Mouse (Mus musculus) lung, embryonic 16.5 days (tissue): ENCODE data around the gene Mfap2. TPM values are rescaled to one million over a fixed set of nuclear protein-coding genes. Genes with fewer than 3 reads are reported as not detected.

Source experiments
- ATAC-seq: fragments of 200-750 bp; cut with Nextera tagmentation; 2 replicates; pipeline ENCODE4 v1.8.0; 2017; ENCODE audit warnings: low read depth, mild to moderate bottlenecking, moderate library complexity
- H3K27ac ChIP-seq: fragments of 300-500 bp; sonication (generic); 2 replicates; pipeline ENCODE4 v1.5.1; 2014; ENCODE audit warnings: mild to moderate bottlenecking, control low read depth, low read length
- H3K27me3 ChIP-seq: fragments of 300-500 bp; sonication (generic); 2 replicates; pipeline ENCODE4 v1.6.1; 2014; ENCODE audit warnings: low read depth, low read length, mixed read lengths; ENCODE audit not compliant: control insufficient read depth, insufficient read depth
- H3K36me3 ChIP-seq: fragments of 300-500 bp; sonication (generic); 2 replicates; pipeline ENCODE4 v1.6.1; 2014; ENCODE audit warnings: low read length; ENCODE audit not compliant: control insufficient read depth, insufficient read depth
- H3K4me1 ChIP-seq: fragments of 300-500 bp; sonication (generic); replicated peaks from 2 replicates; pipeline ENCODE4 v1.6.1; 2014; ENCODE audit warnings: low read length, mixed read lengths; ENCODE audit not compliant: control insufficient read depth, insufficient read depth
- H3K4me2 ChIP-seq: fragments of 300-500 bp; sonication (generic); 2 replicates; pipeline ENCODE4 v1.6.1; 2014; ENCODE audit warnings: low read depth, low read length, control low read depth
- H3K4me3 ChIP-seq: fragments of 300-500 bp; sonication (generic); 2 replicates; pipeline ENCODE4 v1.5.1; 2014; ENCODE audit warnings: mild to moderate bottlenecking, low read length, control low read depth
- H3K9ac ChIP-seq: fragments of 300-500 bp; sonication (generic); 2 replicates; pipeline ENCODE4 v1.6.1; 2014; ENCODE audit warnings: low read length, control low read depth
- H3K9me3 ChIP-seq: fragments of 300-500 bp; sonication (generic); 2 replicates; pipeline ENCODE4 v1.6.1; 2016; ENCODE audit warnings: low read length; ENCODE audit not compliant: control insufficient read depth
- whole genome bisulfite sequencing: fragments of 180-500 bp; shearing (Covaris S2); extraction: QIAGEN DNeasy Blood & Tissue Kit; methylation state at CpG from one replicate; pipeline ENCODE4 v1.1.7; 2014; 5-methylcytosine and 5-hydroxymethylcytosine counted together
- polyA plus RNA-seq: library from polyadenylated mRNA; unstranded; fragments of >200 nt; fragmentation: Nextera tagmentation; extraction: Ambion mirVana; gene quantifications from 2 replicates; pipeline ENCODE4 v1.2.1, GENCODE M21; 2015

Gene Mfap2
- polyA plus RNA-seq, 1 experiment from 2014 or later, result 511 TPM

DNA sequence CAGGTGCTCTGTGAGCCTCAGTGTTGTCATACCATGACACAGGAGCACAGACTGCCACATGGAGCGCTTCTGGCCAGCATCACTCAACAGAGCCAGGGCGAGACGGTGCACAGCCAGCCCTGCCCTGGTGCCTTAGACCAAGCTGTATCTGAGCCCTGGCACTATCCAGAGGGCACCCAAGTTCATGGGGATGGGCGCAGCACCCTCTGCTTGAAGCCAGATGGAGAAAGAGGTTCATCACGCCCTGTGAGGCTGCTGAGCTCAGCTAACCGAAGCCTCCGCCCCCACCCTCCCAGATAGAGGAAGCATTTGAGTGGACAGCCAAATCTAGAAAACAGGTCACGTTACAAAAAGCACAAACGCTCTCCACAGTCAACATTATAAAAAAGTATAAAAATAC lies 6.1 kb downstream of the Mfap2 start:
- H3K4me1 ChIP-seq, result peaks cover 31% of the 10 kb centered on the region
- H3K27ac ChIP-seq, result no peak overlapping the region
- H3K9me3 ChIP-seq, result no peaks in the 10 kb centered on the region
- no peak overlapping the region for H3K4me2 ChIP-seq
- no peaks in the 10 kb centered on the region for H3K27me3 ChIP-seq
- H3K9ac ChIP-seq, result no peak overlapping the region
- H3K36me3 ChIP-seq, result peaks cover 20% of the 10 kb centered on the region
- WGBS, result 66% methylated on average over 9 of the region's 9 CpGs
- ATAC-seq, result no peak
- no peak overlapping the region for H3K4me3 ChIP-seq

DNA sequence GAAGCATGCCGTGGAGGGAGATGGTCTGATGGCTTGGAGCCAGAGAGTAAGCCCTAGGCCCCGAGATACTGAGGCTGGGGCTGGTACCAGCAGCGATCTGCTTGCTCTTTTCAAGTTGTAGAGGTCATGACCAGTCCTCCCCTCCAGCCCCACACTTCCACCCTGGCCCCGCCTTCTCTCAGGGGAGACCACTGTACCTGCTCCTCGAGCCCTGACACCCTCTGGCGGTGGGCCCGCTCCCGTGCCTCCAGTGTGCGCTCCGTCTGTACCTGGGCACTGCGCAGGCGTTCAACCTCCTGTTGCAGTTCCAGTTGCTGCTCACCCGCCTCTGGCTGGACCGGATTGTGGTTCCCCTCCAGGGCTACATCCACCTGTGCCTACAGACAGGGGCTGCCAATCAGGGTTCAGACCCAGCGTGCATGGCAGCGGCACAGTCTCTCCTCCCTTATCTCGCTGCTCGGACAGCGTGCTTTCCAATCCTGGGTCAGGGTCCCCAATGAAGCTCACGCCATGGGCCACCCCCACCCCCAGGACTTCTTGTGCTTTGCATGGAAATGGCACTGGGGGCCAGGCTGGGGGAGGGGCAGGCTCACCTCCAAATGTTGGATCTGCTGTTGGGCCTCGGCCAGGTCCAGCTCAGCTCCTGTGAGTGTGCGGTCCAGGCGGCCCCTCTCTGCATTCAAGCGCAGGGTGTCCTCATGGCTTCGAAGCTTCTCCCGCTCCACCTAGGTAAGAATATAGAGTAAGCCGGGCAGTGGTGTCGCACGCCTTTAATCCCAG lies 7.6 kb downstream of the Mfap2 start:
- no peak overlapping the region for H3K9ac ChIP-seq
- H3K9me3 ChIP-seq, result no peaks in the 10 kb centered on the region
- no peak for ATAC-seq
- H3K27ac ChIP-seq, result 0 out of 2 replicates have a peak overlapping the region, but pooled peaks have one; percentile 10
- no peaks in the 10 kb centered on the region for H3K27me3 ChIP-seq
- no peak overlapping the region for H3K4me2 ChIP-seq
- H3K4me1 ChIP-seq, result peaks cover 29% of the 10 kb centered on the region
- no peak overlapping the region for H3K4me3 ChIP-seq
- H3K36me3 ChIP-seq, result peaks cover 19% of the 10 kb centered on the region
- 79% methylated on average over 29 of the region's 29 CpGs for WGBS

DNA sequence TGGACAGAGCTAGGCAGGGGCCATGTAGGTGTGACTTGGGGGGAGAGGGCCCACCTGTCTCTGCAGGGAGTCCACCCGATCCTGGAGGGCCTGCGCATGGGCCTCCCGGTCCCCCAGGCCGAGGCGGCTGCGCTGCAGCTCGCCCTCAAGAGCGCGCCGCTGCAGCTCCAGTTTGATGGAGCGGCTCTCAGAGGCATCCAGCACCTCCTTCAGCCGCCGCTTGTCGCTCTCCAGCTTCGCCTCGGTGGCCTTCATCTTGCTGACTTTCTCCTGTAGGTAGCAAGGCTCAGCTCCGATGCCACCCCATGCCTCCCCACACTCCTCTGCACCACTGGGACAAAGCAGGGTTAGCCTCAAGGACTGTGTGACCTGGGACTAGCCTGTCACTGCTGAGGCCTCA lies 10.0 kb downstream of the Mfap2 start:
- H3K4me3 ChIP-seq, result no peak overlapping the region
- H3K4me1 ChIP-seq, result peaks cover 41% of the 10 kb centered on the region
- H3K9me3 ChIP-seq, result no peaks in the 10 kb centered on the region
- H3K4me2 ChIP-seq, result no peak overlapping the region
- H3K36me3 ChIP-seq, result peaks cover 6% of the 10 kb centered on the region
- H3K27me3 ChIP-seq, result no peaks in the 10 kb centered on the region
- ATAC-seq, result no peak
- peak overlapping the region; percentile 93 for H3K27ac ChIP-seq
- H3K9ac ChIP-seq, result peak overlapping the region; percentile 55; the same call in 1 of the 2 replicates
- WGBS, result 70% methylated on average over 17 of the region's 17 CpGs

DNA sequence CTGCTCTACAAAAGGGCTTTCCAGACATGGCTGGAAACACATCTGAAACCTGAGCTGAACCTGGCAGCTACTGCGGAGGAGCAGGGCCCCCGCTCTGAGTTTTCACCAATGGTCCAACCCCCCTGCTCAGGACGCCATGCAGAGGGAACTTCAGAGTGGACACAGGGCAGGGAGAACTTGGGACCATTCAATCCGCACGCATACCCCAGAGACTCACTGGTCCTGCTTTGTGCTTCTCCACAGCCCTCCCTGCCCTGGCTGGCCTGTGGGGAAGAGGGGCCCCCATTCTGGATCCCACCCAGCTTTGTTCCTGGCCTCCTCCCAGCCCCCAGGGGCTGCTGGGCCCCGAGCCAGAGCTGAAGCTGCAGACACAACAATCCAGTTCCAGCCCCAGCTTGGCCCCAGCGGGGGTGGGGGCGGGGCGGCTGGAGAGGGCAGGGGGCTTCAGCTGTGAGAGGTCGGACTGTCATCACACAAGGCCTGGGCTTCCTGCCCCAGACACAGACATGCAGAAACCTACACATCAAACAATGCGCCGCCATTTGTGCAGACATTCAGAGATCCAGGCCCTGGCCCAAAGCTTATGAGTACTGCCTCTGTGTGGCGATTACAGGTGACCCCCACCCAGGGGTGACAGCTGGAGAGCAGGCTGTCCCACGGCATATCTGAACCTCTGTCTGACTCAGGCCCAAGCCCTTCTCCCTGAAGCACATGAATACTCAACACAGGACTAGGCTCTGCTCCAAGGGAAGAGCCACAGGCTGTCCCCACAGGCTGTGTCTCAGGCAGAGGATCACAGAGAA lies 10.8 kb downstream of the Mfap2 start:
- Histone ChIP-seq H3K27ac (peak overlapping the region; percentile 93), H3K9me3 (no peaks in the 10 kb centered on the region), H3K9ac (peak overlapping the region; percentile 55), H3K4me2 (no peak overlapping the region), H3K4me1 (peaks cover 41% of the 10 kb centered on the region), H3K36me3 (peaks cover 4% of the 10 kb centered on the region; the same call in 1 of the 2 replicates), H3K27me3 (no peaks in the 10 kb centered on the region), H3K4me3 (no peak overlapping the region)
- ATAC-seq, result peak; percentile 89
- WGBS, result 17% methylated on average over 13 of the region's 14 CpGs

DNA sequence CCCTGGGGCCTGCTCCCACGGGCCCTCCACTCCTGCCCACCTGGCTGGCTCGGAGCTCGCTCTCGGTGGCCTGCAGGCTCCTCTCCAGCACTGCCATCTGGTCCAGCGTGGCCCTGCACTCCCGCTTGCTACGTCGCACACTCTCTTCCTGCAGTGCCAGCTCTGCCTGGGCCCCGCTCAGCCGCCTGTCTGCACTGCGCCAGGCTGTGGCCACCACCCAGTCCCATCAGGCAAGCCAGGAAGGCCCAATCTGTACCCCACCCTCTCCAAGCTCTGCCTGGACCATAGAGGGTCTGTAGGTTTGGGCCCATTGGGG lies 11.4 kb downstream of the Mfap2 start:
- Histone ChIP-seq H3K4me3 (no peak overlapping the region), H3K27me3 (no peaks in the 10 kb centered on the region), H3K9me3 (no peaks in the 10 kb centered on the region), H3K9ac (peak overlapping the region; percentile 37), H3K4me2 (no peak overlapping the region), H3K4me1 (peaks cover 41% of the 10 kb centered on the region), H3K27ac (peak overlapping the region; percentile 93), H3K36me3 (peaks cover 3% of the 10 kb centered on the region; the same call in 1 of the 2 replicates)
- peak; percentile 15 for ATAC-seq
- WGBS, result 59% methylated on average over 11 of the region's 11 CpGs

DNA sequence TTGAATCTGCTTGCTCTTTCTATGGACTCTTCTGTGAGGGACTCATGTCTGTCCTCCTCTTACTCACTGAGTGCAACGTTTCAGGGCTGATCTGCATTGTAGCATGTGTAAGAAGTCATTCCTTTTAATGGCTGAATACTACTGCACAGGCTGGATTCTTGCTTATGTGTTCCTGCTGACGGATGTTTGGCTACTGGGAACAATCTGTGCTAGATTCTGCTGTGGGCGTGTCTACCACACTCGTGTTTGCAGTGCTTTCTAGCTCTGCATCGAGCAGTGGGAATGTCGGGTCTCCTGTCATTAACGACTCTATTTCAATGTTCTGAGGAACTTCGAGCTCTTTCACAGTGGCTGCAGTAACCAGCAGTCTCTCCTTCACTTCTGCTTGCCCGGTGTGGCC lies 13.8 kb downstream of the Mfap2 start:
- Histone ChIP-seq H3K4me1 (peaks cover 41% of the 10 kb centered on the region), H3K27me3 (no peaks in the 10 kb centered on the region), H3K4me2 (no peak overlapping the region), H3K9me3 (no peaks in the 10 kb centered on the region), H3K27ac (peak overlapping the region; percentile 27), H3K36me3 (peaks cover 6% of the 10 kb centered on the region), H3K4me3 (no peak overlapping the region), H3K9ac (no peak overlapping the region)
- 45% methylated on average over 9 of the region's 9 CpGs for WGBS
- ATAC-seq, result no peak

DNA sequence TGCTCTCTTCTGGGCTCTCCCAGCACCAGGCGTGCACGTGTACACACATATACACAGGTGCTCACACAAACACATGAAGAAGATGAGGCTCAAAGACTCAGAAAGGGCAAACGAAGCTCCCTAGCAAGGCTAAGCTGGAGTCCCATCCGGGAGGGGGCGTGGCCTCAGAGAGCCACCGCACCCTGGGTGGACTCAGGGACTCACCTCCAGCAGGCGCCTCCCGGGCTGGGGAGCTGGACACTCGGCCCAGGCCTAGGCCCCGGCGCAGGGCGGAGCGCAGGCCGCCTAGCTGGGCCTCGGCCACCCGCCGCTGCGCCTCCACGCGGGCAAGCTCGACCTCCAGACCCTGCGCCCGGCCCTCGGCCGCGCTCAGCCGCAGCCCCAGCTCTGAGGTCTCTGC lies 14.8 kb downstream of the Mfap2 start:
- Histone ChIP-seq H3K36me3 (peaks cover 6% of the 10 kb centered on the region), H3K27me3 (no peaks in the 10 kb centered on the region), H3K4me2 (no peak overlapping the region), H3K27ac (peak overlapping the region; percentile 27; the same call in 1 of the 2 replicates), H3K9ac (no peak overlapping the region), H3K4me3 (no peak overlapping the region), H3K9me3 (no peaks in the 10 kb centered on the region), H3K4me1 (peaks cover 35% of the 10 kb centered on the region)
- WGBS, result 73% methylated on average over 27 of the region's 27 CpGs
- no peak for ATAC-seq

DNA sequence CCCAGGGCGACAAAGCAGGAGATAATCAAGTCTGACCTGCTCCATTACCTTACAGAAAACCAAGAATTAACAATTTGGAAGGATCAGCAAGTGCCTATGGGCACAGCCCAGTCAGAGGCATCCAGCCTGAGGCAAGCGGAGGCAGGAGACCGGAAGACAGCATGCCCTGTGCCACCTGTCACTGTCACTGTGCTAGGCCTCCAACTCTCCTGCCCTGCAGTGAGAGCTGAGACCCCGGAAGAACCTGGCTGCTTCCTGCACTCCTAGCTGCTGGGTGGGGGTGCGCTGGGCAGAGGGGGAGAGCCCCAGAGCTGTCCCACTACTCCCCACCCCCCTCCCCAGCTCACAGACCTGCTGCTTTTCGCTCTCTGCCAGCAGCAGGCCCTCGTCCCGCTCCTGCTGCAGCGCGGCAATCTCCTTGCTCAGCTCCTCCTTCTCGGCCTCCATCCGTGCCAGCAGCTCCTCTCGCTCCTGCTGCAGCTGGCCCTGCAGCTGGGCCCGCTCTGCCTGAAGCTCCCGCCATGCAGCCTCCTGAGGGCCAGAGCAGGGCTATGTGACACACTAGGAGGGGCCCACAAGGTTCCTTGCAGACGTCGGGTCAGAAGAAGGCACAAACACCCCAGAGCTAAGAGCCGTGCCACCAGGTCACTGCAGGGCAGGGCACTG lies 20.5 kb downstream of the Mfap2 start:
- peaks cover 4% of the 10 kb centered on the region; the same call in 1 of the 2 replicates for H3K36me3 ChIP-seq

DNA sequence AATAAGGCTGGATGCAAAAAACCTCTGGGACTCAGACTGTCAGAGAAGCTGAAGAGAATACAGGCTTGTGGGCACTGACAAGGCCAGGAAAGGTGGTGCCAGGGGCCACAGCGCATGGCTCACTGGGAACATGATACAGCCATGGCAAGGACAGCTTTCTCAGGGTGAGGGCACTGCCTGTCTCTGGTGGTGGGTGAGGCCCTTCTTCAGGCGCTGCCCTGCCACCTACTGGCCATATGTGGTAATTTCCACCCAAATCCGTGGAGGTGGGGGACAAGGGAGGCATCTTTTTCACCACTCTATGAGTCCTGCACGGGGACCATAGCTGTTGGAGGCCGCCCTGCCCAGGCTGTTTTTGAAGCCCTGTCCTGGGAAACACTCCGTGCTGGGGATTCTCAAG lies 21.5 kb downstream of the Mfap2 start:
- WGBS, result 9% methylated on average over 6 of the region's 6 CpGs
- ATAC-seq, result peak; percentile 49

More for the DNA sequence above, 20.5 kb downstream of the Mfap2 start:
- no peak overlapping the region for H3K27ac ChIP-seq
- no peaks in the 10 kb centered on the region for H3K27me3 ChIP-seq
- H3K9me3 ChIP-seq, result no peaks in the 10 kb centered on the region
- 84% methylated on average over 17 of the region's 18 CpGs for WGBS
- H3K4me3 ChIP-seq, result no peak overlapping the region
- ATAC-seq, result no peak
- peaks cover 10% of the 10 kb centered on the region; the same call in 1 of the 2 replicates for H3K4me1 ChIP-seq
- H3K9ac ChIP-seq, result no peak overlapping the region
- no peak overlapping the region for H3K4me2 ChIP-seq

More for the DNA sequence above, 21.5 kb downstream of the Mfap2 start:
- H3K36me3 ChIP-seq, result peaks cover 6% of the 10 kb centered on the region; the same call in 1 of the 2 replicates
- H3K4me2 ChIP-seq, result no peak overlapping the region
- no peaks in the 10 kb centered on the region for H3K27me3 ChIP-seq
- no peak overlapping the region for H3K4me3 ChIP-seq
- no peak overlapping the region for H3K9ac ChIP-seq
- H3K4me1 ChIP-seq, result peaks cover 10% of the 10 kb centered on the region; the same call in 1 of the 2 replicates
- no peak overlapping the region for H3K27ac ChIP-seq
- H3K9me3 ChIP-seq, result no peaks in the 10 kb centered on the region
